Mouse (Mus musculus): ENCODE data around the gene Zfp85. TPM values are rescaled to one million over a fixed set of nuclear protein-coding genes. Genes with fewer than 3 reads are reported as not detected.
"Not testable (repeated sequence)": the region's sequence is repeated elsewhere in the genome, so short reads cannot be mapped to it uniquely, and the experiment has no call there.

Gene Zfp85
- polyA plus RNA-seq (2015; fragmentation: Nextera tagmentation; extraction: Ambion mirVana), result 8.6 and 8.9 TPM in 2 replicates

- Histone ChIP-seq H3K9me3 (no peaks in the 10 kb centered on the region), H3K9ac (peak within 1 kb of the TSS; percentile 75), H3K4me1 (replicated peaks) (peaks cover 5% of the 10 kb centered on the region), H3K27ac (peak within 1 kb of the TSS; percentile 81), H3K36me3 (peaks cover 15% of the 10 kb centered on the region), H3K4me3 (peak within 1 kb of the TSS; percentile 68), H3K4me2 (peak within 1 kb of the TSS; percentile 68), H3K27me3 (no peaks in the 10 kb centered on the region)
- peak; percentile 96 for ATAC-seq (ENCODE audit: low FRiP score)
- WGBS, result 7% methylated on average over 24 of the region's 24 CpGs
Measured at GRCm38 (mm10) chr13:67754333-67755306, at the start of gene Zfp85. Gene Zfp85, minus strand, starts transcription at chr13:67755228.

- not testable (repeated sequence) for H3K27ac ChIP-seq; H3K36me3 ChIP-seq; H3K4me3 ChIP-seq; H3K27me3 ChIP-seq; H3K4me2 ChIP-seq; H3K9me3 ChIP-seq; H3K9ac ChIP-seq; H3K4me1 ChIP-seq (replicated peaks); ATAC-seq (ENCODE audit: low FRiP score)
- WGBS, result 85% methylated on average over 3 of the region's 3 CpGs
Measured at GRCm38 (mm10) chr13:67799151-67799550, 44.1 kb upstream of the Zfp85 start.

GRCm38 (mm10) chr13:67798618-67799017 lies 43.6 kb upstream of the Zfp85 start:
- no peak for ATAC-seq (ENCODE audit: low FRiP score)
- Histone ChIP-seq H3K36me3 (no peaks in the 10 kb centered on the region), H3K4me3 (no peak overlapping the region), H3K4me2 (no peak overlapping the region), H3K27me3 (no peaks in the 10 kb centered on the region), H3K27ac (no peak overlapping the region), H3K4me1 (replicated peaks) (no peaks in the 10 kb centered on the region), H3K9ac (no peak overlapping the region), H3K9me3 (no peaks in the 10 kb centered on the region)
- 64% methylated on average over 3 of the region's 3 CpGs for WGBS

GRCm38 (mm10) chr13:67791921-67792455 lies 37.0 kb upstream of the Zfp85 start:
- ATAC-seq (ENCODE audit: low FRiP score), result no peak
- WGBS, result 97% methylated on average over 10 of the region's 10 CpGs
- H3K9me3 ChIP-seq, result 0 out of 2 replicates have a peak, but pooled peaks cover 10% of the 10 kb centered on the region

GRCm38 (mm10) chr13:67779265-67780221 lies 24.5 kb upstream of the Zfp85 start, which contains the start of gene Zfp493:
Gene Zfp493, plus strand, starts transcription at chr13:67779693.
- Histone ChIP-seq H3K9ac (peak within 1 kb of the TSS; percentile 80), H3K4me1 (replicated peaks) (peaks cover 6% of the 10 kb centered on the region), H3K9me3 (no peaks in the 10 kb centered on the region), H3K27ac (peak within 1 kb of the TSS; percentile 52), H3K4me3 (peak within 1 kb of the TSS; percentile 66), H3K4me2 (peak within 1 kb of the TSS; percentile 87), H3K36me3 (no peaks in the 10 kb centered on the region; the same call in 1 of the 2 replicates), H3K27me3 (no peaks in the 10 kb centered on the region)
- WGBS, result 9% methylated on average over 26 of the region's 26 CpGs
- peak; percentile 98 for ATAC-seq (ENCODE audit: low FRiP score)

More at GRCm38 (mm10) chr13:67791921-67792455, 37.0 kb upstream of the Zfp85 start:
- H3K27ac ChIP-seq, result no peak overlapping the region
- no peaks in the 10 kb centered on the region for H3K27me3 ChIP-seq
- H3K4me2 ChIP-seq, result no peak overlapping the region
- no peaks in the 10 kb centered on the region for H3K4me1 ChIP-seq (replicated peaks)
- no peak overlapping the region for H3K9ac ChIP-seq
- H3K4me3 ChIP-seq, result no peak overlapping the region
- peaks cover 16% of the 10 kb centered on the region for H3K36me3 ChIP-seq

- no peaks in the 10 kb centered on the region for H3K4me1 ChIP-seq (replicated peaks)
- H3K4me2 ChIP-seq, result no peak overlapping the region
- ATAC-seq (ENCODE audit: low FRiP score), result no peak
- no peak overlapping the region for H3K9ac ChIP-seq
- H3K36me3 ChIP-seq, result no peaks in the 10 kb centered on the region
- H3K9me3 ChIP-seq, result no peaks in the 10 kb centered on the region
- no peaks in the 10 kb centered on the region for H3K27me3 ChIP-seq
- WGBS, result 88% methylated on average over 2 of the region's 2 CpGs
- no peak overlapping the region for H3K27ac ChIP-seq
- no peak overlapping the region for H3K4me3 ChIP-seq
Measured at GRCm38 (mm10) chr13:67763031-67763768, 8.2 kb upstream of the Zfp85 start.

- no peaks in the 10 kb centered on the region for H3K36me3 ChIP-seq
- H3K27me3 ChIP-seq, result no peaks in the 10 kb centered on the region
- H3K9me3 ChIP-seq, result no peaks in the 10 kb centered on the region
- H3K4me3 ChIP-seq, result no peak overlapping the region
- H3K4me1 ChIP-seq (replicated peaks), result no peaks in the 10 kb centered on the region; the same call in 1 of the 2 replicates
- ATAC-seq (ENCODE audit: low FRiP score), result no peak
- H3K9ac ChIP-seq, result no peak overlapping the region
- H3K27ac ChIP-seq, result no peak overlapping the region
- 94% methylated on average over 1 of the region's 1 CpGs for WGBS
- H3K4me2 ChIP-seq, result no peak overlapping the region
Measured at GRCm38 (mm10) chr13:67759966-67760365, 4.9 kb upstream of the Zfp85 start.

GRCm38 (mm10) chr13:67755761-67756160 lies 733 bp upstream of the Zfp85 start:
- Histone ChIP-seq H3K4me3 (no peak overlapping the region), H3K9ac (no peak overlapping the region), H3K4me1 (replicated peaks) (peaks cover 5% of the 10 kb centered on the region), H3K4me2 (peak overlapping the region; percentile 68), H3K27ac (no peak overlapping the region), H3K9me3 (no peaks in the 10 kb centered on the region), H3K27me3 (no peaks in the 10 kb centered on the region), H3K36me3 (peaks cover 11% of the 10 kb centered on the region)
- 87% methylated on average over 6 of the region's 6 CpGs for WGBS
- ATAC-seq (ENCODE audit: low FRiP score), result no peak; the same call in 1 of the 2 replicates

- H3K36me3 ChIP-seq, result peaks cover 44% of the 10 kb centered on the region
- 0 out of 2 replicates have a peak, but pooled peaks cover 4% of the 10 kb centered on the region for H3K9me3 ChIP-seq
- no peak overlapping the region for H3K27ac ChIP-seq
- H3K27me3 ChIP-seq, result no peaks in the 10 kb centered on the region
- H3K4me1 ChIP-seq (replicated peaks), result no peaks in the 10 kb centered on the region
- no peak overlapping the region for H3K9ac ChIP-seq
- no peak for ATAC-seq (ENCODE audit: low FRiP score)
- H3K4me3 ChIP-seq, result no peak overlapping the region
- WGBS, result 95% methylated on average over 9 of the region's 9 CpGs
- H3K4me2 ChIP-seq, result no peak overlapping the region
Measured at GRCm38 (mm10) chr13:67743896-67744295, 11.1 kb downstream of the Zfp85 start.

- no peaks in the 10 kb centered on the region for H3K4me1 ChIP-seq (replicated peaks)
- no peak overlapping the region for H3K27ac ChIP-seq
- ATAC-seq (ENCODE audit: low FRiP score), result no peak
- 90% methylated on average over 3 of the region's 3 CpGs for WGBS
- H3K9ac ChIP-seq, result no peak overlapping the region
- H3K4me2 ChIP-seq, result no peak overlapping the region
- no peak overlapping the region for H3K4me3 ChIP-seq
- no peaks in the 10 kb centered on the region for H3K27me3 ChIP-seq
- H3K36me3 ChIP-seq, result peaks cover 34% of the 10 kb centered on the region
- 0 out of 2 replicates have a peak, but pooled peaks cover 4% of the 10 kb centered on the region for H3K9me3 ChIP-seq
Measured at GRCm38 (mm10) chr13:67742941-67743340, 12.1 kb downstream of the Zfp85 start.

- H3K4me1 ChIP-seq (replicated peaks); H3K4me3 ChIP-seq; ATAC-seq (ENCODE audit: low FRiP score); H3K36me3 ChIP-seq; H3K27me3 ChIP-seq; H3K9ac ChIP-seq; H3K4me2 ChIP-seq; H3K27ac ChIP-seq: not testable (repeated sequence)
- peaks cover 18% of the 10 kb centered on the region for H3K9me3 ChIP-seq
- WGBS, result 94% methylated on average over 9 of the region's 9 CpGs
Measured at GRCm38 (mm10) chr13:67734391-67734790, 20.6 kb downstream of the Zfp85 start.

Measured in hindbrain, embryonic 13.5 days (tissue).